Mouse (Mus musculus) forebrain, embryonic 16.5 days (tissue): ENCODE measurements around the gene Tmem270. TPM values are rescaled to one million over a fixed set of nuclear protein-coding genes. Genes with fewer than 3 reads are reported as not detected.

Experiments used
- ATAC-seq: fragments of 200-750 bp; cut with Nextera tagmentation; 2 replicates; pipeline ENCODE4 v1.8.0; 2017; ENCODE audit warnings: mild to moderate bottlenecking, moderate library complexity
- H3K27ac ChIP-seq: fragments of 300-500 bp; sonication (generic); 2 replicates; pipeline ENCODE4 v1.5.1; 2014; ENCODE audit warnings: low read length, control low read depth
- H3K27me3 ChIP-seq: fragments of 300-500 bp; sonication (generic); replicated peaks from 2 replicates; pipeline ENCODE4 v1.6.1; 2014; ENCODE audit warnings: low read length; ENCODE audit not compliant: control insufficient read depth, insufficient read depth
- H3K36me3 ChIP-seq: fragments of 300-500 bp; sonication (generic); 2 replicates; pipeline ENCODE4 v1.6.1; 2014; ENCODE audit not compliant: control insufficient read depth, insufficient read depth
- H3K4me1 ChIP-seq: fragments of 300-500 bp; sonication (generic); replicated peaks from 2 replicates; pipeline ENCODE4 v1.6.1; 2014; ENCODE audit warnings: low read length; ENCODE audit not compliant: control insufficient read depth, insufficient read depth
- H3K4me2 ChIP-seq: fragments of 300-500 bp; sonication (generic); 2 replicates; pipeline ENCODE4 v1.6.1; 2014; ENCODE audit warnings: mild to moderate bottlenecking, low read length, control low read depth
- H3K4me3 ChIP-seq: fragments of 300-500 bp; sonication (generic); replicated peaks from 2 replicates; pipeline ENCODE4 v1.5.1; 2014; ENCODE audit warnings: mild to moderate bottlenecking, low read length, control low read depth
- H3K9ac ChIP-seq: fragments of 300-500 bp; sonication (generic); replicated peaks from 2 replicates; pipeline ENCODE4 v1.6.1; 2014; ENCODE audit warnings: low read depth, low read length, control low read depth
- H3K9me3 ChIP-seq: fragments of 300-500 bp; sonication (generic); 2 replicates; pipeline ENCODE4 v1.6.1; 2016; ENCODE audit warnings: low read length; ENCODE audit not compliant: control insufficient read depth
- WGBS: fragments of 180-500 bp; shearing (Covaris S2); extraction: QIAGEN DNeasy Blood & Tissue Kit; methylation state at CpG from one replicate; pipeline ENCODE4 v1.1.7; 2014; 5-methylcytosine and 5-hydroxymethylcytosine counted together
- polyA plus RNA-seq: library from polyadenylated mRNA; unstranded; fragments of >200 nt; fragmentation: Nextera tagmentation; extraction: Ambion mirVana; gene quantifications from 2 replicates; pipeline ENCODE4 v1.2.1, GENCODE M21; 2015

The Tmem270 gene
- polyA plus RNA-seq, 1 experiment from 2014 or later = not detected

DNA sequence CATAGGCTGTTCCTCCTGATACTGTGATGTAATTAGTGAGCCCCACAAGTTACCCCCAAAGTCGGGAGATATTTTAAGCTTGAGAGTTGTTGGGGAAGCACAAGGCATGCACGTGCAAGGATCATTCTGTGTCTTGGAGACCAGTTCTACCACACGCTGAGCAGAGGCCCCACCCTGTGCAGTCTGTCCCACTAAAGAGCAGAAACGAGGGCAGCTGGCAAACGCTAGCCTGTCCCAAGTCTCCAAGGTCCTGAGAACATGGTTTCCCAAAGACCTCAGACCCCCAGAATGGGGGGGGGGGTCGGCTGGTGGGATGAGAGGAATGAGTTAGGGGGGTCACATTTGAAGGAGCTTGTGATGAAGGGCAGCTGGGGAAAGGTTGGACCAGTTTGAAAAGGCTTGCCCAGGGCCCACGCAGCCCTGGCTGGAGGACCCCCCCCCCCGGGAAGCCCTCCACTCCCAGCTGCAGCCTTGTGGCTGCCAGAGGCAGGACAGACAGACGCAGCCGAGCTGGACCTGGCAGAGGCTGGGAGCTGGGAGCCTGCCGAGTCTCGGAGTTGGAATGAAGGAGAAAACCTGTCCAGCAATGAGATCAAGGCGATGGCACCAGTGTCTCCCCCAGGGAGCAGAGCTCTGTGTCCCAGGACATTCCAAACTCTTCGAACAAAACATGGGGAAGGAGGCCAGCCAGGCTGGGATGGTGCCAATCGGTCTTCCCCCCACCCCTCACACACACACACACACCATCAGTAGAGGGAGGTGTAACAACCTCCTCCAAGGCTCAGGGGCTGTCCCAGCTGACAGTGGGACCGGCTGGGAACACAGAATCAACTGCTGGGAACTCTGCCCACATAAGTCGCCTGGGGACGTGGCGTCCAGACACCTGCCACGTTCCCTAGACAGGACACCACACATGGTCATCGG is 32.3 kb downstream of the Tmem270 start:
- 60% methylated on average over 21 of the region's 21 CpGs for WGBS
- no peaks in the 10 kb centered on the region for H3K27me3 ChIP-seq
- H3K9me3 ChIP-seq = no peaks in the 10 kb centered on the region
- no peak overlapping the region for H3K9ac ChIP-seq
- H3K36me3 ChIP-seq = no peaks in the 10 kb centered on the region
- H3K27ac ChIP-seq = no peak overlapping the region
- no peak overlapping the region for H3K4me3 ChIP-seq
- H3K4me1 ChIP-seq = no peaks in the 10 kb centered on the region; the same call in 1 of the 2 replicates
- H3K4me2 ChIP-seq = no peak overlapping the region
- ATAC-seq = peak; percentile 20; the same call in 1 of the 2 replicates

DNA sequence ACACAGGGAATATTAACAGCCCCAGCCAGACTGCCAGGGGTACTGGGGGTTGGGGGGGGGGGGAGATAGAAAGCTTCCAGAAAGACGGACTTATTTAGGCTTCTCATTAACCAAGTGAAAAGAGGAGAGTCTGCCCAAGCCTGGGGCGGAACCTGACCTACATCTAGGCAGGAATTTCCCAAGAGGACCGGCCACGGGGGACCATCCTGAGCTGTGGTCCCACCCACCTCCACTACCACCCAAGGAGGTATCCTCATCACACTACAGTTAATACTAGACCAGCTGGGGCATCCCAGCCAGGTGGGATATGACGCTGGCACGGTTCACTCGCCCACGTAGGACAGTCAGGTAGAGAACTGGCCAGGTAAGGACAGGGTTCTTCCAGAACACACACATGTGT is 33.5 kb downstream of the Tmem270 start:
- Histone ChIP-seq H3K9me3 (no peaks in the 10 kb centered on the region), H3K4me2 (no peak overlapping the region), H3K4me3 (no peak overlapping the region), H3K27ac (no peak overlapping the region), H3K4me1 (no peaks in the 10 kb centered on the region; the same call in 1 of the 2 replicates), H3K27me3 (no peaks in the 10 kb centered on the region), H3K36me3 (no peaks in the 10 kb centered on the region), H3K9ac (no peak overlapping the region)
- no peak for ATAC-seq
- 76% methylated on average over 8 of the region's 8 CpGs for WGBS

DNA sequence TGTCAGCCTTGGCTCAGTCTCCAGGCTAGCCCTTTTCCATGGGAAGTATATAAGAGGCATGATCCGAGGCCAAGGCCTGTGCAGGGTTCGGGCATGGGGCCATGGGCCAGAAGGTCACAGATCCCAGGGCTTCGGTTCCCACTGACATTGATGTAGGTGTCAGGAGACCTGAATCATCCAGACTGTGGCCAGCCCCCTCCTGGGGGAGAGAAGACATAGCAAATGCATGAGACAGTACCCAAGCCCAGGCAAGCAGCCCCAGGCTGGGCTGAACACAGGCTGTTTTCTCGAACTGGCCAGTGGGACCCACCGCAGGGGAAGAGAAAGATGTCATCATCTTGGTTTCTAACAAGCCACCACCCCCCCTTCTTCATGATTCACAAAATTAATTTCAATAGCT is 33.9 kb downstream of the Tmem270 start:
- H3K27ac ChIP-seq = no peak overlapping the region
- peaks cover 1% of the 10 kb centered on the region; the same call in 1 of the 2 replicates for H3K4me1 ChIP-seq
- no peak for ATAC-seq
- H3K4me2 ChIP-seq = no peak overlapping the region
- no peaks in the 10 kb centered on the region for H3K9me3 ChIP-seq
- H3K36me3 ChIP-seq = no peaks in the 10 kb centered on the region
- H3K27me3 ChIP-seq = no peaks in the 10 kb centered on the region
- H3K4me3 ChIP-seq = no peak overlapping the region
- no peak overlapping the region for H3K9ac ChIP-seq
- WGBS = 73% methylated on average over 5 of the region's 5 CpGs

DNA sequence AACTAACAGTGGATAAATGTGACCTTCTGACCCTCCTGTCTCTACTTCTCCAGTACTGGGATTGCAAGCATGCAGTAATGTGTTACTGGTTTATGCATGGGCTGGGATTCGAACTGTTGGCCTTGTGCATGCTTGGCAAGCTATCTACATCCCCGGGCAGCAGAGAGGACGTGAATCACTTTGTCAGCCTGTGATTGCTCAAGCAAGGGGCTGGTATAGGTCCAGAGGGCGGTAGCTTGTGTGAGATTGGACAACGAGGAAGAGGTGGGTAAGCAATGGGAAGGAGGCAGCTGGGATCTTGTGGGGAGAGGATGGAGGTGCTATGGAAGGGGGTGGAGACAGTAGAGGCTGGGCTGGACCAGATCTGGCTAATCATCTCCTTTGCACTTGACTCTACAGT is 38.0 kb downstream of the Tmem270 start:
- Histone ChIP-seq H3K36me3 (no peaks in the 10 kb centered on the region), H3K27me3 (no peaks in the 10 kb centered on the region), H3K4me2 (no peak overlapping the region), H3K27ac (no peak overlapping the region), H3K4me3 (no peak overlapping the region), H3K9me3 (no peaks in the 10 kb centered on the region), H3K4me1 (0 out of 2 replicates have a peak, but pooled peaks cover 3% of the 10 kb centered on the region), H3K9ac (no peak overlapping the region)
- no peak for ATAC-seq
- 76% methylated on average over 5 of the region's 5 CpGs for WGBS

DNA sequence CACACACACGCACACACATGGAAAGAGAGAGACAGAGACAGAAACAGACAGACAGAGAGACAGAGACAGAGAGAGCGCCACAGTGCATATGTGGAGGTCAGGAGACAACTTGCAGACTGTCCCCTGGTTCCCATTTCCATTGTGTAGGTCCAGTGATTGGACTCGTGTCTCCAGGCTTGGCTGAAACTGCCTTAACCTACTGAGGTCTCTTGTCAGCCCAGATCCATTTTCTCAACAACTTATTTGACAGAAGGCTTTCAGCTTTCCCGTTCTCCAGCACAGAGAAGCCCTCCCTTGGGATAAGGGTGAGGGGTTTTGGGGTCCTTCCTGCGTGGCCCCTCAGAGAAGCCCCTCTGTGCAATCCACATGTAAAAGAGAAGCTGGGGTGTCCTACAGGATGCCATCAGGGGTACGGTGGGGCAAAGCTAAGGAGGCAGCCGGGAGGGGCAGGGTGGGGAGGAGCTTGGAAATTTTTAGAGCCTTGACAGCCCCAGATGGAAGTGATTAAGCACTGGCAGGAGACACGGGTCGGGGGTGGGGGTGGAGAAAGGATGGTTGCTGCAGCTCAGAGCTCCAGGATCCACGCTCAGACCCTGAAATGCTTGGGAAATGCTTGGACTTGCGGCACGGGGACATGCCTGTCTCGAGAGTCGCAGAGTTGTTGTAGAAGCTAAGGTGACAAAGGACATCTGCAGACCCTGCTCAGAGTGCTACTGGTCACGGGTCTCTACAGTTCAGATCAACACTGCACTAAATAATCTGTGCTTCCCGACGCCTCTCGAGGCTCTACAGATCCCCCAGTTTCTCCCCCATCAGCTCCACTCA is 39.0 kb downstream of the Tmem270 start:
- Histone ChIP-seq H3K36me3 (no peaks in the 10 kb centered on the region), H3K4me3 (no peak overlapping the region), H3K9me3 (no peaks in the 10 kb centered on the region), H3K4me1 (0 out of 2 replicates have a peak, but pooled peaks cover 3% of the 10 kb centered on the region), H3K27ac (no peak overlapping the region), H3K27me3 (no peaks in the 10 kb centered on the region), H3K4me2 (no peak overlapping the region), H3K9ac (no peak overlapping the region)
- ATAC-seq = no peak
- 67% methylated on average over 18 of the region's 18 CpGs for WGBS

DNA sequence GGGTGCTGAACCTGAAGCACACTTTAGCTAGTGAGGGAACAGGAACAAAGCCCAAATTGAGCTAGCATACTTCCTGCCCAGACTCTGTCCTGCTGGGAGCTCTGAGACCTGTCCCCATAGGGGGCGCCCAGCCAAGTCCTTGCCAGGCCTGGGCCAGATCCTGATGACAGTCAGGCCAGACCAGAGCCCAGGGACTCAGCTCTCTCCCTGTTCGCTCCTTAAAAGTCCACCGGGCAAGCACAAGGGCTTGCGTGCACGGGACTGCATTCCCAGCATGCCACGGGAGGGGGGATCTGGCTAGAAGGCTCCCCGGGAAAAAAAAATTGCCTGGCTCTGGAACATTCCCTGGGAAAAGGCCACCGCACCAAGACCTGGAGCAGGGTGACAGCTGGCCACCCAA is 41.4 kb downstream of the Tmem270 start:
- no peaks in the 10 kb centered on the region for H3K36me3 ChIP-seq
- H3K4me2 ChIP-seq = no peak overlapping the region
- no peak overlapping the region for H3K9ac ChIP-seq
- H3K27ac ChIP-seq = no peak overlapping the region
- H3K4me3 ChIP-seq = no peak overlapping the region
- H3K9me3 ChIP-seq = no peaks in the 10 kb centered on the region
- H3K4me1 ChIP-seq = 0 out of 2 replicates have a peak, but pooled peaks cover 3% of the 10 kb centered on the region
- H3K27me3 ChIP-seq = no peaks in the 10 kb centered on the region
- no peak for ATAC-seq
- WGBS = 59% methylated on average over 8 of the region's 8 CpGs

DNA sequence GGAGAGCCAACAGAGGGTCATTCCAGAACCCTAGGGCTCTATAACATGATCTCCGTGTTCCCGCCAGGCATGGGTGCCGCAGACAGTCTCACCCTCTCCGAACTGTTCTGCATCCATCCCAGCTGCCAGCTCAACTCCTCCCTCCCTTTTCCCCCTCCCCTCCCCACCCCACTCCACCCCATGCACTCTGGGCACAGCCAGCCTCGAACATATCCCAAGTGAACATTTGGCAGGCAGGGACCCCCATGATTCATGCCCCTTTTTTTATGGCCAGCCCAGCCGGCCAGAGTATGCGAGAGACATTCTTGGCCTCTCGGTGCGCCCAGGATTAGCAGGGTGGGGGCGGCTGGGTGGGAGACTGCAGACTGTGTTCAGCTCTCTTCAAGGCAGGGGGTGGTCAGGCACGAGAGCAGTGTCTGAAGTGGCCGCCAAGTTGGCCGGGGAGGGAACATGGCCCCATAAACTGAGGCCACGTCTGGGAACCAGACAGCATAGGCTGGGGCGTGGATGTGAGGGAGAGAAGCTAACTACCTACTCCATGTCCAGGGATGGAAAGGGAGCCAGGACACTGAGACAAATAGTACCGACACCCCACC is 44.5 kb downstream of the Tmem270 start:
- no peak overlapping the region for H3K27ac ChIP-seq
- no peaks in the 10 kb centered on the region for H3K36me3 ChIP-seq
- H3K9me3 ChIP-seq = no peaks in the 10 kb centered on the region
- H3K4me1 ChIP-seq = no peaks in the 10 kb centered on the region
- no peaks in the 10 kb centered on the region for H3K27me3 ChIP-seq
- no peak for ATAC-seq
- no peak overlapping the region for H3K4me2 ChIP-seq
- no peak overlapping the region for H3K9ac ChIP-seq
- no peak overlapping the region for H3K4me3 ChIP-seq
- 76% methylated on average over 16 of the region's 16 CpGs for WGBS

DNA sequence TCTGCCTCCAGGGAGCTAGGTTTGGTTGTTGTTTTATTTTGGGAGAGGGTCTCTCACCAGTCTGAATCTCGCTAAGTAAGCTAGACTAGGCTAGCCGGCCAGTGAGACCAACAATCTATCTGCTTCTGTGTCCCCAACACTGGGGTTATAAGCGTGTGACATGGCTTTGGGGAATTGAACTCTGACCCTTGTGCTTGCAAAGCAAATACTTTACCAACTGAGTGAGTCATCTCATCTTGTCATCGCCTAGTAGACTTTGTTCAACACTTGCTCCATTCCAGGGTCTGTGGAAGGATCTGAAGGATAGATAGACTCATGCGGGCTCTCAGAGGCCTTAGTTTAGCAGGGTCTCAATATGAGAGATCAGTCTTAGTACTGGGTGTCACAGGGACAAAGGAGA is 47.3 kb downstream of the Tmem270 start:
- H3K27me3 ChIP-seq = no peaks in the 10 kb centered on the region
- H3K4me1 ChIP-seq = no peaks in the 10 kb centered on the region
- no peak overlapping the region for H3K9ac ChIP-seq
- H3K36me3 ChIP-seq = no peaks in the 10 kb centered on the region
- no peak overlapping the region for H3K27ac ChIP-seq
- ATAC-seq = no peak
- WGBS = 87% methylated on average over 5 of the region's 5 CpGs
- H3K4me2 ChIP-seq = no peak overlapping the region
- H3K9me3 ChIP-seq = no peaks in the 10 kb centered on the region
- H3K4me3 ChIP-seq = no peak overlapping the region

DNA sequence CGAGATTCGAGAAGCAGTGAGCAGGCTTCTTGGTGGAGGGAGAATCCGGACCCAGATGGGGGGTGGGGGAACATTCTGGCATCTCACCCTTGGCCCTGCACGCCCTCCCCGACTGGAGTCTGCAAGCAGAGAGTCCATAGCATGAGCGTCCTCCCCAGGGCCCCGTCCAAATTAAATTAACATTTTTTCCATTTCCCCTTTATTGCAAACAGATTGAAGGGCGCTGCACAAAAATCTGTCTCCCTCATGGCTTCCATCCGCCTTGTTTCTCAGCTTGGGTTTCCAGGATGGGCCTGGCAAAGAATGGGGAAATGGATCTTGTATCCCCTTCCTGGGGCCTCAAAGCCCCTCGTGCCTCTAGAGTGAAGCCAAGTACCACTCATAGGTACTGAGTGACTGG is 48.2 kb downstream of the Tmem270 start:
- H3K4me2 ChIP-seq = no peak overlapping the region
- WGBS = 89% methylated on average over 10 of the region's 10 CpGs

More for the DNA sequence above, 48.2 kb downstream of the Tmem270 start:
- Histone ChIP-seq H3K9me3 (no peaks in the 10 kb centered on the region), H3K4me3 (no peak overlapping the region), H3K36me3 (no peaks in the 10 kb centered on the region), H3K27me3 (no peaks in the 10 kb centered on the region), H3K27ac (no peak overlapping the region), H3K9ac (no peak overlapping the region), H3K4me1 (no peaks in the 10 kb centered on the region)
- no peak for ATAC-seq
